8 mouse cellular contexts compared by ENCODE assay signal in the genomic region with DNA sequence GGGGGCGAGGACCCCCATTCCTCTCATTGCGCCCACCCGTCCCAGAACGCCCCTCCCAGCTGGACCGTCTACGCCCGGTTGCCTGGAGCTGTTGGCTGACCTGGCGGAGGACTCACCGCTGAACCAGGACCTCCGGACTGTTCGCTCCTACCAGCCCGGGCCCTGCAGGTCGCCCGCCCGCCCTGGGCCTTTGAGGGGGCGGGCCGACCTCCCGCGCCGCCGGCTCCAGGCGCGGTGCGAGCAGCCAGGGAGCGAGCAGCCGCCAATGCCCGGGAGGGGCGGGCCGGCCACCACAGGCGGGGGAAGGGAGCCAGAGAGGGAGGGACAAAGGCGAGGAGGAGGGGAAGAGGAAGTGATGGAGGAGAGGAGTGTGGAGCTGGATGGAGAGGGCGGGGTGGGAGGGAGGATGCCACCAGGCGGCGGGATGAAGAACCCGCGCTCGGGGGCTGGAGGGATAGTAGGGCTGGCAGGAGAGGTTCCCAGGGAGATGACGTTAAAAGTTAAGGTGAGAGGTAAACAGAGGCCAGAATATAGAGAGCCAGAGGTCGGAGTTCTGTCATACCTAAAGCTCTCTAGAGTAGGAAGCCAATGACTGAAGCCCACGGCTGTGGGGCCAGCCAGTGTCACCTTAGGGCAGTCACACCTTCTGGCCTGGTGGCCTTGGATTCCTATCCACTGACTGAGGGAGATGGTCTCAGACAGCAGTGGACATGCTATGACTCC. TPM values are rescaled to one million over a fixed set of nuclear protein-coding genes. Genes with fewer than 3 reads are reported as not detected.
DNase-seq lines count a peak whose midpoint lies in the region; ATAC-seq lines count a peak whose summit lies in the region.

No protein-coding gene starts in this region.

- DNase-seq in Muller cell, postnatal 12 days (ENCODE audit: inconsistent ontology term), result peak; percentile 97
- DNase-seq in cerebellum, adult 8-10 months, result peak; percentile 93
- peak; percentile 88 for DNase-seq in hindbrain, embryonic 10.5 days (ENCODE audit: low spot score)
- peak; percentile 84 to 90 for DNase-seq in layer of hippocampus, postnatal 10 days (ENCODE audit: low spot score in 2 of 2)
- peak; percentile 54 for DNase-seq in ovary, postnatal 10 days (ENCODE audit: low spot score)
- peak; percentile 79 for DNase-seq in urinary bladder, adult 2 months (ENCODE audit: low spot score)

- peaks cover 21% of the 10 kb centered on the region for H3K36me3 ChIP-seq in hindbrain, embryonic 10.5 days
- H3K36me3 ChIP-seq in lung, embryonic 16.5 days (ENCODE audit: control insufficient read depth, insufficient read depth, low read length), result no peaks in the 10 kb centered on the region; the same call in 1 of the 2 replicates

- no peaks in the 10 kb centered on the region for H3K9me3 ChIP-seq in hindbrain, embryonic 10.5 days
- H3K9me3 ChIP-seq in lung, embryonic 16.5 days (ENCODE audit: control insufficient read depth, low read length), result no peaks in the 10 kb centered on the region

- peak overlapping the region; percentile 83 for H3K9ac ChIP-seq in lung, embryonic 16.5 days (ENCODE audit: low read length)

- H3K27me3 ChIP-seq in hindbrain, embryonic 10.5 days (ENCODE audit: insufficient read depth, poor library complexity, severe bottlenecking), result no peaks in the 10 kb centered on the region
- H3K27me3 ChIP-seq in lung, embryonic 16.5 days (ENCODE audit: control insufficient read depth, insufficient read depth, low read depth, low read length), result no peaks in the 10 kb centered on the region

- peak; percentile 65 for ATAC-seq in frontal cortex, adult (ENCODE audit: low TSS enrichment)
- ATAC-seq in lung, embryonic 16.5 days (ENCODE audit: low read depth), result peak; percentile 90

- H3K27ac ChIP-seq in hindbrain, embryonic 10.5 days, result peak overlapping the region; percentile 96
- H3K27ac ChIP-seq in lung, embryonic 16.5 days (ENCODE audit: low read length), result peak overlapping the region; percentile 33

- peak overlapping the region; percentile 98 for H3K4me2 ChIP-seq in lung, embryonic 16.5 days (ENCODE audit: low read depth, low read length)

- H3K4me3 ChIP-seq in hindbrain, embryonic 10.5 days, result peak overlapping the region; percentile 87
- peak overlapping the region; percentile 71 for H3K4me3 ChIP-seq in lung, embryonic 16.5 days (ENCODE audit: low read length)

- WGBS in hindbrain, embryonic 10.5 days, result under 1% methylated on average over 40 of the region's 40 CpGs
- under 1% methylated on average over 40 of the region's 40 CpGs for WGBS in lung, embryonic 16.5 days

- peaks cover 85% of the 10 kb centered on the region for H3K4me1 ChIP-seq in hindbrain, embryonic 10.5 days (replicated peaks)
- H3K4me1 ChIP-seq in lung, embryonic 16.5 days (replicated peaks; ENCODE audit: control insufficient read depth, insufficient read depth, low read length), result peaks cover 43% of the 10 kb centered on the region

RNA-seq across cellular contexts. Expression of a gene that starts 13.7 kb away (rescaled TPM):
- polyA plus RNA-seq in hindbrain, embryonic 10.5 days (2016; fragmentation: Nextera tagmentation; extraction: Ambion mirVana), result 45.4 and 49.5 TPM in 2 replicates
- 100 to 1,000 TPM in 1 of 2 experiments, 10 to 100 TPM in 1; 87.9 to 102 TPM for total RNA-seq in layer of hippocampus, postnatal 10 days (2021)
- 26.4 and 28.1 TPM in 2 replicates for polyA plus RNA-seq in lung, embryonic 16.5 days (2015; fragmentation: Nextera tagmentation; extraction: Ambion mirVana)
- polyA plus RNA-seq in urinary bladder, adult 2 months (2012; rRNA removed), result 75.3 and 87.2 TPM in 2 replicates

RNA-seq across cellular contexts. Expression of a gene that starts 46.3 kb away (rescaled TPM):
- 154 and 170 TPM in 2 replicates for polyA plus RNA-seq in hindbrain, embryonic 10.5 days (2016; fragmentation: Nextera tagmentation; extraction: Ambion mirVana)
- total RNA-seq in layer of hippocampus, postnatal 10 days (2021), result 100 to 1,000 TPM; 112 to 118 TPM
- polyA plus RNA-seq in lung, embryonic 16.5 days (2015; fragmentation: Nextera tagmentation; extraction: Ambion mirVana), result 190 and 201 TPM in 2 replicates
- 64.2 and 77.2 TPM in 2 replicates for polyA plus RNA-seq in urinary bladder, adult 2 months (2012; rRNA removed)

RNA-seq across cellular contexts. Expression of a gene that starts 46.4 kb away (rescaled TPM):
- 124 and 152 TPM in 2 replicates for polyA plus RNA-seq in hindbrain, embryonic 10.5 days (2016; fragmentation: Nextera tagmentation; extraction: Ambion mirVana)
- 10 to 100 TPM; 78.8 to 84.5 TPM for total RNA-seq in layer of hippocampus, postnatal 10 days (2021)
- 99.1 and 112 TPM in 2 replicates for polyA plus RNA-seq in lung, embryonic 16.5 days (2015; fragmentation: Nextera tagmentation; extraction: Ambion mirVana)
- 82.5 and 94.1 TPM in 2 replicates for polyA plus RNA-seq in urinary bladder, adult 2 months (2012; rRNA removed)

RNA-seq across cellular contexts. Expression of a gene that starts 48.3 kb away (rescaled TPM):
- polyA plus RNA-seq in hindbrain, embryonic 10.5 days (2016; fragmentation: Nextera tagmentation; extraction: Ambion mirVana), result not detected in 2 replicates
- total RNA-seq in layer of hippocampus, postnatal 10 days (2021), result not detected
- not detected in 2 replicates for polyA plus RNA-seq in lung, embryonic 16.5 days (2015; fragmentation: Nextera tagmentation; extraction: Ambion mirVana)
- not detected in 2 replicates for polyA plus RNA-seq in urinary bladder, adult 2 months (2012; rRNA removed)

Comparison
In these comparisons a context has a peak if more than half of its experiments do, and no peak if none do; other contexts are left out.
1. Peak in every context shown above with its lines: DNase-seq, ATAC-seq, H3K4me3 ChIP-seq and H3K27ac ChIP-seq.